Mouse (Mus musculus) naive thymus-derived CD4-positive, alpha-beta T cell, adult 2 months (primary cell): ENCODE measurements around the gene Gm9970.
A peak's percentile ranks its signal among the peaks of the same experiment; 100 is the strongest.

ENCODE experiments used
- DNase-seq: peaks from one replicate; pipeline ENCODE4 v3.0.0-alpha.2; 2011; ENCODE audit warnings: low read depth

The Gm9970 gene

GRCm38 (mm10) chr5:31195671-31196070, 45.4 kb downstream of the Gm9970 start:
- no peak for DNase-seq

- no peak for DNase-seq
These were observed 46.2 kb downstream of the Gm9970 start for GRCm38 (mm10) chr5:31194486-31195485.

GRCm38 (mm10) chr5:31193631-31194281, 47.3 kb downstream of the Gm9970 start:
- no peak for DNase-seq

- peak; percentile 99 for DNase-seq
These were observed 47.9 kb downstream of the Gm9970 start, which contains the start of the genes Snx17 and Eif2b4 for GRCm38 (mm10) chr5:31192939-31193630. Snx17 (plus strand) TSS chr5:31193227. Eif2b4 (minus strand) TSS chr5:31193430.

- DNase-seq = no peak
These were observed 48.7 kb downstream of the Gm9970 start for GRCm38 (mm10) chr5:31192045-31192938.
